Mouse (Mus musculus): ENCODE data around the gene 4930556J24Rik. TPM values are rescaled to one million over a fixed set of nuclear protein-coding genes. Genes with fewer than 3 reads are reported as not detected.
"Not testable (repeated sequence)": the region's sequence is repeated elsewhere in the genome, so short reads cannot be mapped to it uniquely, and the experiment has no call there.

Gene 4930556J24Rik
- polyA plus RNA-seq, 1 experiment, result not detected

DNA sequence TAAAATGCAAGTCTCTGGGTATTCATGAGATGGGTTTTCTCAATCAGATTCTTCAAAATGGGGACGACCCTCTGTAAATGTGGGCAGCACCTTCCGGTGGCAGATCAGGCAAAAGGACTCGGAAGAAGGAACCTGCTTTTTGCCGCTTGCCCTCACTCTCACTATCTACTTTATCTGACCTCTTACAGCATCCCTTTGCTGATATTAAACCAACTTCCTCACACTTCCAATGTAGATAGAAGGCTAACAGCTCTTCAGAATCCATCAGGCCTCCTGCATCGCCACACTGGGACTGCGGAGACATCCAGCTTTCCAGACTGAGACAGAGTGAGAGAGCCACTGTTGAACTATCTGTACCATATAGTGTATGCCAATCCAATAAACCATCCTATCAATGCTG is 53.8 kb downstream of the 4930556J24Rik start:
- TF ChIP-seq GATA1 (IDR thresholded peaks at IDR 0.05; ENCODE audit: borderline replicate concordance, low read length), result no peak
- no peak for TF ChIP-seq FLI1 (IDR thresholded peaks at IDR 0.05; ENCODE audit: low read length)
- peaks cover 16% of the 10 kb centered on the region for H3K27me3 ChIP-seq (replicated peaks)
- H3K4me1 ChIP-seq, result no peaks in the 10 kb centered on the region
- H3K4me3 ChIP-seq (replicated peaks), result no peak overlapping the region
- no peaks in the 10 kb centered on the region for H3K9me3 ChIP-seq
- peaks cover 38% of the 10 kb centered on the region for H3K36me3 ChIP-seq (replicated peaks; ENCODE audit: low read length)

- Histone ChIP-seq H3K36me3 (replicated peaks; ENCODE audit: low read length) (peaks cover 36% of the 10 kb centered on the region), H3K27me3 (replicated peaks) (peaks cover 14% of the 10 kb centered on the region), H3K4me3 (replicated peaks) (no peak overlapping the region), H3K4me1 (no peaks in the 10 kb centered on the region), H3K9me3 (no peaks in the 10 kb centered on the region)
- TF ChIP-seq GATA1 (IDR thresholded peaks at IDR 0.05; ENCODE audit: borderline replicate concordance, low read length) (no peak), FLI1 (IDR thresholded peaks at IDR 0.05; ENCODE audit: low read length) (no peak)
Observed at GRCm38 (mm10) chr11:3922115-3922514, 54.5 kb downstream of the 4930556J24Rik start.

- Histone ChIP-seq H3K27me3 (replicated peaks) (peaks cover 17% of the 10 kb centered on the region), H3K4me1 (no peaks in the 10 kb centered on the region), H3K4me3 (replicated peaks) (no peak overlapping the region), H3K36me3 (replicated peaks; ENCODE audit: low read length) (peaks cover 31% of the 10 kb centered on the region), H3K9me3 (no peaks in the 10 kb centered on the region)
- TF ChIP-seq GATA1 (IDR thresholded peaks at IDR 0.05; ENCODE audit: borderline replicate concordance, low read length), result no peak
- no peak for TF ChIP-seq FLI1 (IDR thresholded peaks at IDR 0.05; ENCODE audit: low read length)
Observed at GRCm38 (mm10) chr11:3921281-3921850, 55.2 kb downstream of the 4930556J24Rik start.

DNA sequence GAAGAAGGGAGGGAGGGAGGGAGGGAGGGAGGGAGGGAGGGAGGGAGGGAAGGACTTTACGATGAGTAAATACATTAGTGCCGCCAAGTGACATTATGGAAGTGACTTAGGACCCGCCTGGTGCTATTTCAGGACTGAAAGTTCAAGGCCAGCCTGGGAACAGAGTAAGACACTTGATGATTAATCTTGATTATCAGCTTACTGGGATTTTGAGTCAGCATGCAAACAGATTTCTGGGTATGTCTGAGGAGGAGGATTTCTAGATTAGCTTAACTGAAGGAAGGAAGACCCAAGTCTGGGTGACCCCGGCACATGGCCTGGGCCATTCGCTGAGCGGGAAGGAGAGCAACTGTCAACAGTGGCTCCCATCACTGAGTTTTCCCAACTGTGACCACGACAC is 56.1 kb downstream of the 4930556J24Rik start:
- no peaks in the 10 kb centered on the region for H3K9me3 ChIP-seq
- H3K4me1 ChIP-seq, result peaks cover 4% of the 10 kb centered on the region; the same call in 1 of the 2 replicates
- TF ChIP-seq FLI1 (IDR thresholded peaks at IDR 0.05; ENCODE audit: low read length), result no peak
- TF ChIP-seq GATA1 (IDR thresholded peaks at IDR 0.05; ENCODE audit: borderline replicate concordance, low read length), result no peak
- peaks cover 19% of the 10 kb centered on the region for H3K27me3 ChIP-seq (replicated peaks)
- H3K36me3 ChIP-seq (replicated peaks; ENCODE audit: low read length), result peaks cover 24% of the 10 kb centered on the region
- no peak overlapping the region for H3K4me3 ChIP-seq (replicated peaks)

- TF ChIP-seq GATA1 (IDR thresholded peaks at IDR 0.05; ENCODE audit: borderline replicate concordance, low read length) (no peak), FLI1 (IDR thresholded peaks at IDR 0.05; ENCODE audit: low read length) (no peak)
- H3K36me3 ChIP-seq (replicated peaks; ENCODE audit: low read length), result peaks cover 13% of the 10 kb centered on the region
- no peak overlapping the region for H3K4me3 ChIP-seq (replicated peaks)
- H3K4me1 ChIP-seq, result peaks cover 15% of the 10 kb centered on the region
- H3K9me3 ChIP-seq, result no peaks in the 10 kb centered on the region
- H3K27me3 ChIP-seq (replicated peaks), result peaks cover 16% of the 10 kb centered on the region
Observed at GRCm38 (mm10) chr11:3918738-3919137, 57.8 kb downstream of the 4930556J24Rik start.

DNA sequence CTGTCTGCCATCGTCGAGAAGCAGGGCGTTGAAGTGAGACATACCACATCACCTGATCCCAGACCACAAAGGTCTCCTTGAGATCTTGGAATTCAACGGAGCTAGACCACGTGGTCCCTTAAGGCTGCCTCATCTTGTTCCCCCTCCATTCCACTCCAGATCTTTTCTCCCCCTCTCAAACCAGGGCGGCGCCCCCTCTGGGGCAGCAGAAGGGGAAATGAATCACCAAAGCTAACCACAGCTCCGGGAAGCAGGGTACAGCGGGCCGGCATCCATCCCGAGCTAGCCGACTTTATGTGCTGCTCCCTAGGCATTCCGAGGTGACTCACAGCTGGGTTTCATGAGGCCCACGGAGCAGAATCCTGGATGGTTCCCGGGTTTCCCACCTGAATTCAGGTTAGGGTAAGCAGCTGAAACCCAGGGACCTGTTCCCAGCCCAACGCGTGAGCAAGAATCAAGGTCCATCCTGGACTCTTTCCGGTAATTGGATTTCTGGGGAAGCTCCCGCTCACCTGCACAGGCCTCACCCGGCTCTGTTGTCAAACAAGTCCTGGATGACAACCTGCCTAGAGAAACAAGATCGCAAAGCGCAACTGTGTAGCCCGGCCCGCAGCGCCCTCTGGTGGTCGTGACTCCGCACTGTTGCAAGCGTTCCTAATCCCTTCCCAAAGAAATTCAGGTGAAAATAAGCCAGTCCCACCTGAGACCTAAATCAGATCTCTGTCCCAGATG is 62.3 kb downstream of the 4930556J24Rik start, which contains the start of gene Slc35e4:
Gene Slc35e4 (minus strand): TSS at position 556 of the 732 bp plus-strand sequence.
- Histone ChIP-seq H3K4me1 (peaks cover 59% of the 10 kb centered on the region), H3K4me3 (replicated peaks) (peak within 1 kb of the TSS; percentile 94), H3K27me3 (replicated peaks) (peaks cover 19% of the 10 kb centered on the region), H3K9me3 (no peaks in the 10 kb centered on the region), H3K36me3 (replicated peaks; ENCODE audit: low read length) (peaks cover 8% of the 10 kb centered on the region)
- TF ChIP-seq FLI1 (IDR thresholded peaks at IDR 0.05; ENCODE audit: low read length), result no peak
- no peak for TF ChIP-seq GATA1 (IDR thresholded peaks at IDR 0.05; ENCODE audit: borderline replicate concordance, low read length)

DNA sequence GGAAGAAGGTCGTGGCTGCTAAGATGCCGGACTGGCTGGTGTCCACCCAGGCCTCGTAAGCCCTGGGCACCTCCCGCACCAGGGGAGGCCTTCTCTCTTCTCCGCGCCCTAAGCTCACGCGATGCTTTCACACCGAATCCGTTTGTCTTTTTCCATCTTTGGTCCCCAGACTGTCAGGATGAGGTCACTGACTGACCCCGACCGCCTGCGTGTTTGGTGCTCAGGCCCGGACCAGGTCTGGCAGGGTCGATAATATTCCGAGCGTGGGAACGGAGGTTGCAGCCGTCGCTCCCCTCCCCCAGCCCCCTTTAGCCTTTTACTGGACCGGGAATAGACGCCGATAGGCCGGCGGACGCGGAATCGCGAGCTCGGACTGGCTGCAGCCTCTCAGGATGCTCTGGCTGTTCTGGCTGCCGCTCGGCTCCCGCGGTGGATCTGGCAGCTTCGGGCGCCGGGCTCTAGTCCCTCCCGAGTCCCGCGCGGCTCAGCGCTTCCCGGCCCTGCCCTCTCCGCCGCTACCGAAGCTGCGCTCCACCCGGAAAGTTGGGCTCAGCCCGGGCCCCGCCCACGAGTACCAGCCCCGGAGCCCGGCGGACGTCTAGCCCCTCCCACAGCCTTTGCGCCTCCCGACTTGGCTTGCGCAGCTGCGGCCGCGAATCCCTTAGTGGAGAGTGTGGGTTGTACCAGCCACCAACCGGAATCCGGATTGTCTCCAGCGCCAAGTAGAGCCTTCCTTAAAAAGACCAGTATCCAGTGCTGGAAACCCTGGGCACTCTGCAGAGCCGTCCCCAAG is 63.1 kb downstream of the 4930556J24Rik start:
- Histone ChIP-seq H3K9me3 (no peaks in the 10 kb centered on the region), H3K36me3 (replicated peaks; ENCODE audit: low read length) (peaks cover 15% of the 10 kb centered on the region), H3K4me1 (peaks cover 67% of the 10 kb centered on the region), H3K4me3 (replicated peaks) (peak overlapping the region; percentile 94), H3K27me3 (replicated peaks) (peaks cover 19% of the 10 kb centered on the region)
- TF ChIP-seq FLI1 (IDR thresholded peaks at IDR 0.05; ENCODE audit: low read length), result no peak
- no peak for TF ChIP-seq GATA1 (IDR thresholded peaks at IDR 0.05; ENCODE audit: borderline replicate concordance, low read length)

- Histone ChIP-seq H3K9me3 (no peaks in the 10 kb centered on the region), H3K27me3 (replicated peaks) (peaks cover 19% of the 10 kb centered on the region), H3K36me3 (replicated peaks; ENCODE audit: low read length) (peaks cover 20% of the 10 kb centered on the region), H3K4me3 (replicated peaks) (peak overlapping the region; percentile 94), H3K4me1 (peaks cover 73% of the 10 kb centered on the region)
- TF ChIP-seq FLI1 (IDR thresholded peaks at IDR 0.05; ENCODE audit: low read length), result no peak
- TF ChIP-seq GATA1 (IDR thresholded peaks at IDR 0.05; ENCODE audit: borderline replicate concordance, low read length), result no peak
Observed at GRCm38 (mm10) chr11:3912875-3913271, 63.7 kb downstream of the 4930556J24Rik start.

- peaks cover 18% of the 10 kb centered on the region for H3K27me3 ChIP-seq (replicated peaks)
- H3K4me1 ChIP-seq, result peaks cover 77% of the 10 kb centered on the region
- peaks cover 26% of the 10 kb centered on the region for H3K36me3 ChIP-seq (replicated peaks; ENCODE audit: low read length)
- TF ChIP-seq GATA1 (IDR thresholded peaks at IDR 0.05; ENCODE audit: borderline replicate concordance, low read length) (no peak), FLI1 (IDR thresholded peaks at IDR 0.05; ENCODE audit: low read length) (no peak)
- H3K4me3 ChIP-seq (replicated peaks), result peak overlapping the region; percentile 94
- no peaks in the 10 kb centered on the region for H3K9me3 ChIP-seq
Observed at GRCm38 (mm10) chr11:3912100-3912874, 64.3 kb downstream of the 4930556J24Rik start.

DNA sequence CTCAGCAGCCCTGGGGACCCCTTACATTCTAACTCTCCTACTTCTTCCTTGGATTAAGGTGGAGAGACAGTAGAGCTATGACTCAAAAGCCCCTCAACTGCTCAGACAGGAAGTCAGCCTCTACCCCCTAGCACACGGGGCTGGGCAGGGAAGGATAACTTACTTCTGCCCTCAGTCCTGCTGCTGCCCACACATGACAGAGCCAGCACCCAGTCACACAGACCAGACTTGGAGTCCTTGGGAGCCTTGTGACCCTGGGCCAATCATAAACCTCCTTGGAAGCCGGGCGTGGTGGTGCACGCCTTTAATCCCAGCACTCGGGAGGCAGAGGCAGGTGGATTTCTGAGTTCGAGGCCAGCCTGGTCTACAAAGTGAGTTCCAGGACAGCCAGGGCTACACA is 65.1 kb downstream of the 4930556J24Rik start:
- Histone ChIP-seq H3K4me3 (replicated peaks) (peak overlapping the region; percentile 83), H3K4me1 (peaks cover 77% of the 10 kb centered on the region), H3K36me3 (replicated peaks; ENCODE audit: low read length) (peaks cover 35% of the 10 kb centered on the region), H3K27me3 (replicated peaks) (peaks cover 14% of the 10 kb centered on the region)
- H3K9me3 ChIP-seq, result not testable (repeated sequence)
